Mouse (Mus musculus): ENCODE measurements around the gene Prrg4. TPM values are rescaled to one million over a fixed set of nuclear protein-coding genes. Genes with fewer than 3 reads are reported as not detected.
"Not testable (repeated sequence)": the region's sequence is repeated elsewhere in the genome, so short reads cannot be mapped to it uniquely, and the experiment has no call there.

Prrg4 gene
- total RNA-seq (2014; fragmentation: Nextera tagmentation) (1.3 TPM in 2 replicates), total RNA-seq (2017) (5.2 and 13.1 TPM in 2 replicates)

GRCm38 (mm10) chr2:104849276-104849990 lies at the start of gene Prrg4:
Prrg4 (minus strand) TSS chr2:104849876.
- ATAC-seq (replicated peaks; ENCODE audit: low FRiP score, low TSS enrichment, poor library complexity, severe bottlenecking): peak; percentile 73

DNA sequence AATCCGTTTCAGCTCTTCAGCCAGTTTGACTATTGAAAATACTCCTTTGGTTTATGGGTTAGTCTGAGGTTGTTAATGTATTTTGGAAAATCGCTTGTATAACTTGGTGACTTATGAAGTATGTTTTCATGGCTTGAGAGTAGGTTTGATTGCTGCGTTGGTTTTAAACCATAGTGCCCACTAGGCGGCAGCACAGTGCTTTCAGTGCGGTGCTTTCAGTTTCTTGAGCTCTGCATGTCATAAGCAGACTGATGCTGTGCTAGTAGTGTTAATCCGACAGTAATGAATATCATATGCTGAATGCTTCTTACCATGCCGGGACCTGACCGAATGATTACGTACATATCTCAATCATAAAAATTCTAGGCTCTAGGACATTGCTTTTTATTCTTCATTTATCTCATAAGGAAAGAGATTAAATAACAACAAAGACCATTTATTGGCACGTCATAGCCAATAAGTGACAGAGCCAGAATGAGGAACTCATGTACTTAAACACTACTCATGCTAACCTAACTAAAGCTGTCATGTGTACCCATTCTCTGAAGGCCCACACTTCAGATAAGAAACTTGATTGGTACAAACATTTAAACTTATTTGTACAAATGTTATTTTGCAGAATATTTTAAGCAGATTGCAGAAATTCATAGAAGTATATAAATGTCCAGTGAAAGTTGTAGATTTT lies 38.3 kb upstream of the Prrg4 start:
- peak; percentile 97 for ATAC-seq (replicated peaks; ENCODE audit: low FRiP score, low TSS enrichment, poor library complexity, severe bottlenecking)

- not testable (repeated sequence) for ATAC-seq (replicated peaks; ENCODE audit: low FRiP score, low TSS enrichment, poor library complexity, severe bottlenecking)
Observed at GRCm38 (mm10) chr2:104887331-104887730, 37.7 kb upstream of the Prrg4 start.

- ATAC-seq (replicated peaks; ENCODE audit: low FRiP score, low TSS enrichment, poor library complexity, severe bottlenecking): no peak
Observed at GRCm38 (mm10) chr2:104886109-104886508, 36.4 kb upstream of the Prrg4 start.

DNA sequence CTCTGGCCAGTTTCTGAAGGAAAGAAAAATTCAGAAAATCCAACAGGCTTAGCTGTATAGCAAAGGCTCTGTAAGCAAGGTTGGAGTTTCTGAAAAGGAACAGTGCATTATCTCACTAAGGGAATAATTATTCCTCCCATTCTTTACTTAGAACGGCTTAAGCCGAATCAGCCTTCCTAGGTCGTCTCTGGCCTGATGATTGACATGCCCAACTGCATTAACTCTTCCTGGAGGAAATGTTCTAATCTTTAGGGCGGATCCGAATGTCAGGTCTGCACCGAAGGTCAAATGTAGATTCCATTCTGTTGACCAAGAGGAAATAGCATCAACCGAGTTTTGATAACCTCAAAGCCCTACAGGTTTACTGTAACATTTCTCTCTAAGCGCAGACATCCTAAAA lies 29.1 kb upstream of the Prrg4 start:
- no peak for ATAC-seq (replicated peaks; ENCODE audit: low FRiP score, low TSS enrichment, poor library complexity, severe bottlenecking)

DNA sequence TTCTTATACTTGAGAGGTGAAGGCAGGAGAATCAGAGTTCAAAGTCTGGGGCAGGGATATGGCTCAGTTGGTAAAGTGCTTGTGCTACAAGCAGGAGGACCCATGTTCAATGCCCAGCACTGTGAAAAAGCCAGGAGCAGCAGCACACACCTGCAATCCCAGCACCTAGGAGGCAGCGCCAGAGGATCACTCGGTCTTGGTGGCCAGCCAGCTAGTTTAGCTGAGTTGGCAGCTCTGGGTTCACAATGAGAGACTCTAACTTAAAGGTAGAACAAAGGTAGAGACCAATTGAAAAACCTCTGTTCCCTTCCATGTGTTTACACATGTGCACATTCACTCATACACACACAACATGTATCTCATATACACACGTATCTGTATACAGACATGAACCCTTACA lies 19.4 kb upstream of the Prrg4 start:
- ATAC-seq (replicated peaks; ENCODE audit: low FRiP score, low TSS enrichment, poor library complexity, severe bottlenecking): no peak

DNA sequence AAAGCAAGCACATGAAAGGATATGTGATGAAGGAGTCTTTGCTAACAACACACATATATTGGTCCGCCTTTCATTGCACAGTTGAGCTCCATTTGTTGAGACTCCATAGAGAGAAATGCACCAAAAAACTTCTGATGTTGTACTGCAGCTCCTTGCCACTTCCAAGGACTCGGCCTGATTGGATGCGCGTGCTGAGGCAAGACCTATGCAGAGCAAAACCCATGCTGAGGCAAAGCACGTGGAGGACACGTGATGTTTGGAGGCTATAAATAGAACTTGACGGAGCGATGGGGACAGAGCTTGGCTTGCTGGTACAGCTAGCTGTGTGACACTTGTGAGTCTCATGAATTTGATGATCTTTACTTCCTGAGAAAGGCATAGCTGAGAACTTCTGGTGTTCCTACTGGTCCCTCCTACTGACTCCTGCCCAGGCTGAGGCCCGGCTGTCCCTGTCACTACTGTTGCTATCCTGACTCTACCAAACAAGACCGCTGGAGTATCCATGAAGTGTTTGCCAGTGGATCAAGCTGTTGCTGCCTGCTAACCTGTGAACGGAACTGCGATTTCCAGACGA lies 17.7 kb upstream of the Prrg4 start, which contains the start of gene Ccdc73:
TSS of gene Ccdc73 (plus strand) at position 524 of the 574 bp plus-strand sequence.
- no peak for ATAC-seq (replicated peaks; ENCODE audit: low FRiP score, low TSS enrichment, poor library complexity, severe bottlenecking)

DNA sequence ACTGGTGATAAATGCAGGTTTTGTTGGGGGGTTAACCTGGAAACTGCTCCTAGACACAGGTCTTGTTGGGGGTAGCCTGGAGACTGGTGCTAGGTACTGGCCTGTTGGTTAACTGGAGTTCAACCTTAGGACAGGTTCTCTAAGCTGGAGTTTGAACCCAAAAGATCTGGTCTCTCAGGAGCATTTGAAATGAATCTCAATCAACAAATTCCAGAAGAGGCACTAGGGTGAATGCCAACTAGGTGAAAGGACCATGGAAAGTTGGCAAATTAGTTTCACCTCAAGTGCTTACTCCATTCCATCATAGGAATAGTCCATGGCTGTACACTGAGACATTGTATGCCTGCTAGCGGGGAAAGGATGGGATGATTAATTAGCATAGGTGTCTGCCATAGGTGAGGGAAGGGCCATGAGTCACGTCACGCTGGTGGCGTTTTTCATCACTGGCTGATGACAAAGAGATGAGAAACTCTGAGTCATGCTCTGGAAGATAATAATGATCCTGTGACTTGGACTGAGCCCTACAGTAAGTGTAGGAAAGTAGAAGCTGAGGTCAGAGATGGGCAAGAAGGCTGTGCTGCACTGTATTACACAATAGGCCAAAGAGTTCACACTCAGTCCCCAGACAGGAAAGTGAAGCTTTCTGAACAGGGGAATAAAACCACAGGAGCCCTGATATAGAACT lies 14.6 kb upstream of the Prrg4 start:
- no peak for ATAC-seq (replicated peaks; ENCODE audit: low FRiP score, low TSS enrichment, poor library complexity, severe bottlenecking)

GRCm38 (mm10) chr2:104860426-104860825 lies 10.8 kb upstream of the Prrg4 start:
- no peak for ATAC-seq (replicated peaks; ENCODE audit: low FRiP score, low TSS enrichment, poor library complexity, severe bottlenecking)

- ATAC-seq (replicated peaks; ENCODE audit: low FRiP score, low TSS enrichment, poor library complexity, severe bottlenecking): no peak
Observed at GRCm38 (mm10) chr2:104859060-104859459, 9.4 kb upstream of the Prrg4 start.

GRCm38 (mm10) chr2:104858083-104858482 lies 8.4 kb upstream of the Prrg4 start:
- not testable (repeated sequence) for ATAC-seq (replicated peaks; ENCODE audit: low FRiP score, low TSS enrichment, poor library complexity, severe bottlenecking)

GRCm38 (mm10) chr2:104856218-104856617 lies 6.5 kb upstream of the Prrg4 start:
- ATAC-seq (replicated peaks; ENCODE audit: low FRiP score, low TSS enrichment, poor library complexity, severe bottlenecking): no peak

GRCm38 (mm10) chr2:104855732-104856131 lies 6.1 kb upstream of the Prrg4 start:
- no peak for ATAC-seq (replicated peaks; ENCODE audit: low FRiP score, low TSS enrichment, poor library complexity, severe bottlenecking)

- no peak for ATAC-seq (replicated peaks; ENCODE audit: low FRiP score, low TSS enrichment, poor library complexity, severe bottlenecking)
Observed at GRCm38 (mm10) chr2:104854836-104855235, 5.2 kb upstream of the Prrg4 start.

DNA sequence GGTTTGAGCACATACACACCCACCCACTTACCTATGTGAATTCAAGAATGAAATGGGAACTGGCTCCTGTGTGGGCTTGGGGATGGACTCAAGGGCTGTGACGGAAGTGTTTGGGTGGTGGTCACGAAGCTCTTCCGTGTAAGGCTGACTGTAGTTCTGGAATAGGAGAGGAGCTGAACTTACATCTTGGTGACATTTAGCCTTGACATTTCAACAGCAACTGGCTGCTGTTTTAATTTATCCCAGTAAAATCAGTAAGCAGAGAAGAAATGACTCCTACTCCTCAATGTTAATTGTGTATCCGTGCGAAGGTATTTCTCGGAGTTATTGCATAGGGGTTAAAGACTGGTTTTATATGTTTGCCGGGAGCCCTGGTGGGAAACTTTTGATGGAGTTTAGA lies 2.9 kb upstream of the Prrg4 start:
- no peak for ATAC-seq (replicated peaks; ENCODE audit: low FRiP score, low TSS enrichment, poor library complexity, severe bottlenecking)

DNA sequence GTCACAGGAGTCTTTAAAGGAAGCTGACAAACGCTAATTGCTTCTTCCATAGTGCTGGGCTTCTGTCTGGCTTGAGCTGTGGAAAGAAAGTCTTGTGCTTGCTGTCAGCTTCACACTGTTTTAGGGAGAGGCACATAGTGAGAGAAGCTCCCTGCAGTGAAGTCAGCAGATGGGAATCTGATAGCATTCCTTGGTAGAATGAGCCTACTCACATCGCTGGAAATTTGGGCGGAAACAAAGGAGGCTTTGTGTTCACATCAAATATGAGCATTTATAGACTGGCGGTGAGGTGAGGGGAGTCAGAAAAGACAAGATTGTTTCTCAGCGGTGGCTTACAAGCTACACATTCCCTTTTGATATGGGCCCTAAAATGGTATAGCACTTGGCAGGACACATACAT lies 2.0 kb upstream of the Prrg4 start:
- ATAC-seq (replicated peaks; ENCODE audit: low FRiP score, low TSS enrichment, poor library complexity, severe bottlenecking): no peak

GRCm38 (mm10) chr2:104849991-104850359 lies 299 bp upstream of the Prrg4 start:
- no peak for ATAC-seq (replicated peaks; ENCODE audit: low FRiP score, low TSS enrichment, poor library complexity, severe bottlenecking)

- ATAC-seq (replicated peaks; ENCODE audit: low FRiP score, low TSS enrichment, poor library complexity, severe bottlenecking): peak; percentile 41
Observed at GRCm38 (mm10) chr2:104848235-104849161, 1.2 kb downstream of the Prrg4 start.

GRCm38 (mm10) chr2:104847645-104848044 lies 2.0 kb downstream of the Prrg4 start:
- peak; percentile 81 for ATAC-seq (replicated peaks; ENCODE audit: low FRiP score, low TSS enrichment, poor library complexity, severe bottlenecking)
